ENCODE assay signal across 9 mouse cellular contexts in genomic region chr1:87541614-87542013, GRCm38 (mm10). TPM values are rescaled to one million over a fixed set of nuclear protein-coding genes. Genes with fewer than 3 reads are reported as not detected.
A peak's percentile ranks its signal among the peaks of the same experiment; 100 is the strongest.
DNase-seq lines count a peak whose midpoint lies in the region; ATAC-seq and TF ChIP-seq lines count a peak whose summit lies in the region.
"Had no signal": no experiment of that assay in that cellular context is flagged by ENCODE, and none has a peak within 500 bp of the region (broad histone marks: within the 10 kb centered on the region; RNA-seq: fewer than 3 reads in every experiment).

No protein-coding gene starts in this region.

- no peak for ATAC-seq in heart, postnatal 0 days (ENCODE audit: insufficient read depth, low read depth)

- no peak overlapping the region for H3K27ac ChIP-seq in thymus, adult 2 months (ENCODE audit: control insufficient read depth, insufficient read depth, low read length)
- no peak overlapping the region for H3K27ac ChIP-seq in heart, postnatal 0 days (ENCODE audit: low read depth)

- H3K4me1 ChIP-seq in thymus, adult 2 months (replicated peaks; ENCODE audit: control insufficient read depth, insufficient read depth, low read length), result no peaks in the 10 kb centered on the region
- no peaks in the 10 kb centered on the region for H3K4me1 ChIP-seq in heart, postnatal 0 days (ENCODE audit: control insufficient read depth, insufficient read depth)

- no peaks in the 10 kb centered on the region for H3K9me3 ChIP-seq in heart, postnatal 0 days (replicated peaks; ENCODE audit: control insufficient read depth, low read length)

- no peaks in the 10 kb centered on the region for H3K27me3 ChIP-seq in thymus, adult 2 months (ENCODE audit: control insufficient read depth, insufficient read depth, low read length)
- H3K27me3 ChIP-seq in heart, postnatal 0 days (ENCODE audit: control insufficient read depth, insufficient read depth, low read length), result no peaks in the 10 kb centered on the region

- no peak overlapping the region for H3K4me3 ChIP-seq in thymus, adult 2 months (ENCODE audit: control insufficient read depth, insufficient read depth, low read length)
- H3K4me3 ChIP-seq in heart, postnatal 0 days (ENCODE audit: low read depth, low read length), result no peak overlapping the region

- TF ChIP-seq CTCF in thymus, adult 2 months (IDR thresholded peaks at IDR 0.05; ENCODE audit: borderline replicate concordance, control insufficient read depth, extremely low read depth, insufficient read depth, low read length, poor library complexity), result no peak
- peak; percentile 35 for TF ChIP-seq CTCF in heart, postnatal 0 days (IDR thresholded peaks at IDR 0.05; ENCODE audit: low read depth)

- H3K36me3 ChIP-seq in thymus, adult 2 months (ENCODE audit: control insufficient read depth, insufficient read depth, low read length), result no peaks in the 10 kb centered on the region
- H3K36me3 ChIP-seq in heart, postnatal 0 days (replicated peaks; ENCODE audit: control insufficient read depth, insufficient read depth, low read length), result no peaks in the 10 kb centered on the region

- no peak overlapping the region for H3K9ac ChIP-seq in heart, postnatal 0 days (replicated peaks; ENCODE audit: low read depth, low read length)

- 40% methylated on average over 7 of the region's 7 CpGs for WGBS in thymus, adult 2 months
- WGBS in heart, postnatal 0 days, result 32% methylated on average over 7 of the region's 7 CpGs

- TF ChIP-seq POLR2A in thymus, adult 2 months (IDR thresholded peaks at IDR 0.05; ENCODE audit: control insufficient read depth, extremely low read depth, insufficient read depth, low read length, poor library complexity), result no peak

- no peak overlapping the region for H3K4me2 ChIP-seq in heart, postnatal 0 days (ENCODE audit: low read depth, low read length)

- DNase-seq in heart, adult 11 months, result peak; percentile 85
- no peak for DNase-seq in heart, adult 8-10 months (ENCODE audit: low spot score)
- DNase-seq in thymus, adult 2 months, result peak; percentile 19
- no peak for DNase-seq in thymus, postnatal 36 days
- peak; percentile 12 for DNase-seq in c-Kit-positive CD71-positive TER-119-positive erythroid progenitor cells, embryonic 14.5 days (ENCODE audit: low spot score)
- no peak for DNase-seq in heart, postnatal 0 days (ENCODE audit: low spot score)
- DNase-seq in lung, postnatal 25 days (ENCODE audit: low spot score), result peak; percentile 74
- no peak for DNase-seq in neural tube, embryonic 10.5 days (ENCODE audit: extremely low spot score, low spot score)

- TF ChIP-seq EP300 in heart, postnatal 0 days (IDR thresholded peaks at IDR 0.05; ENCODE audit: low read depth), result no peak

RNA-seq across cellular contexts. Expression of gene Neu2, which starts 31.9 kb away (rescaled TPM):
- total RNA-seq in heart, adult 8-10 months (2022), result not detected
- polyA plus RNA-seq in thymus, adult 2 months (2012; rRNA removed), result 4.0 and 6.9 TPM in 2 replicates
- not detected in 2 replicates for total RNA-seq in heart, postnatal 0 days (2014; rRNA removed; ENCODE audit: low replicate concordance)
- 0.23 TPM in 1 of 2 replicates, not detected in the other for polyA plus RNA-seq in heart, postnatal 0 days (2015; fragmentation: Nextera tagmentation; extraction: Ambion mirVana)
- polyA plus RNA-seq: neural tube, embryonic 11.5 days had no signal

RNA-seq across cellular contexts. Expression of gene Ngef, which starts 32.1 kb away (rescaled TPM):
- total RNA-seq in heart, adult 8-10 months (2022), result under 1 TPM; 0.46 to 0.59 (median 0.54) TPM
- 0.32 and 0.33 TPM in 2 replicates for polyA plus RNA-seq in thymus, adult 2 months (2012; rRNA removed)
- not detected in 2 replicates for total RNA-seq in heart, postnatal 0 days (2014; rRNA removed; ENCODE audit: low replicate concordance)
- polyA plus RNA-seq in heart, postnatal 0 days (2015; fragmentation: Nextera tagmentation; extraction: Ambion mirVana), result 0.05 and 0.26 TPM in 2 replicates

Comparison
In these comparisons a context has a peak if more than half of its experiments do, and no peak if none do; other contexts are left out.
1. DNase-seq: peak in heart, adult 11 months (single experiment), thymus, adult 2 months (single experiment), c-Kit-positive CD71-positive TER-119-positive erythroid progenitor cells, embryonic 14.5 days (single experiment) and lung, postnatal 25 days (single experiment); none in heart, adult 8-10 months (single experiment), thymus, postnatal 36 days (0 of 2), heart, postnatal 0 days (single experiment) and neural tube, embryonic 10.5 days (single experiment).